Mouse (Mus musculus): Measurements from ENCODE around the gene Tmeff2. TPM values are rescaled to one million over a fixed set of nuclear protein-coding genes. Genes with fewer than 3 reads are reported as not detected.

Gene Tmeff2
- polyA plus RNA-seq, 1 experiment from 2014 or later: 11.6 TPM

GRCm38 (mm10) chr1:51075785-51076771 lies 175.6 kb downstream of the Tmeff2 start:
- Histone ChIP-seq H3K4me1 (0 out of 2 replicates have a peak, but pooled peaks cover 5% of the 10 kb centered on the region), H3K4me3 (replicated peaks) (no peak overlapping the region), H3K9me3 (replicated peaks) (no peaks in the 10 kb centered on the region), H3K36me3 (no peaks in the 10 kb centered on the region), H3K4me2 (replicated peaks) (no peak overlapping the region), H3K9ac (no peak overlapping the region), H3K27me3 (no peaks in the 10 kb centered on the region), H3K27ac (replicated peaks) (no peak overlapping the region)
- ATAC-seq (ENCODE audit: insufficient number of reproducible peaks, low FRiP score, low TSS enrichment, low read depth): no peak
- WGBS: 32% methylated on average over 15 of the region's 15 CpGs

- H3K27me3 ChIP-seq: no peaks in the 10 kb centered on the region
- H3K9me3 ChIP-seq (replicated peaks): no peaks in the 10 kb centered on the region
- H3K4me2 ChIP-seq (replicated peaks): no peak overlapping the region
- no peaks in the 10 kb centered on the region for H3K36me3 ChIP-seq
- no peak overlapping the region for H3K9ac ChIP-seq
- H3K4me1 ChIP-seq: no peaks in the 10 kb centered on the region
- H3K4me3 ChIP-seq (replicated peaks): no peak overlapping the region
- H3K27ac ChIP-seq (replicated peaks): no peak overlapping the region
- ATAC-seq (ENCODE audit: insufficient number of reproducible peaks, low FRiP score, low TSS enrichment, low read depth): no peak
- WGBS: 65% methylated on average over 2 of the region's 2 CpGs
Observed at GRCm38 (mm10) chr1:51088921-51089320, 188.5 kb downstream of the Tmeff2 start.

- Histone ChIP-seq H3K4me3 (replicated peaks) (no peak overlapping the region), H3K4me2 (replicated peaks) (no peak overlapping the region), H3K4me1 (no peaks in the 10 kb centered on the region), H3K9ac (no peak overlapping the region), H3K36me3 (no peaks in the 10 kb centered on the region), H3K9me3 (replicated peaks) (no peaks in the 10 kb centered on the region), H3K27ac (replicated peaks) (no peak overlapping the region), H3K27me3 (no peaks in the 10 kb centered on the region)
- no peak for ATAC-seq (ENCODE audit: insufficient number of reproducible peaks, low FRiP score, low TSS enrichment, low read depth)
- WGBS: 95% methylated on average over 3 of the region's 3 CpGs
Observed at GRCm38 (mm10) chr1:51089803-51090202, 189.4 kb downstream of the Tmeff2 start.

GRCm38 (mm10) chr1:51090212-51090761 lies 189.8 kb downstream of the Tmeff2 start:
- WGBS: 64% methylated on average over 4 of the region's 4 CpGs

GRCm38 (mm10) chr1:51094713-51095112 lies 194.3 kb downstream of the Tmeff2 start:
- Histone ChIP-seq H3K4me3 (replicated peaks) (no peak overlapping the region), H3K27me3 (no peaks in the 10 kb centered on the region), H3K27ac (replicated peaks) (no peak overlapping the region), H3K9me3 (replicated peaks) (no peaks in the 10 kb centered on the region), H3K4me1 (no peaks in the 10 kb centered on the region), H3K9ac (no peak overlapping the region), H3K4me2 (replicated peaks) (no peak overlapping the region), H3K36me3 (no peaks in the 10 kb centered on the region)
- 65% methylated on average over 2 of the region's 2 CpGs for WGBS
- ATAC-seq (ENCODE audit: insufficient number of reproducible peaks, low FRiP score, low TSS enrichment, low read depth): no peak

More at GRCm38 (mm10) chr1:51090212-51090761, 189.8 kb downstream of the Tmeff2 start:
- H3K9me3 ChIP-seq (replicated peaks): no peaks in the 10 kb centered on the region
- no peaks in the 10 kb centered on the region for H3K36me3 ChIP-seq
- H3K27me3 ChIP-seq: no peaks in the 10 kb centered on the region
- H3K4me3 ChIP-seq (replicated peaks): no peak overlapping the region
- no peak overlapping the region for H3K27ac ChIP-seq (replicated peaks)
- no peak for ATAC-seq (ENCODE audit: insufficient number of reproducible peaks, low FRiP score, low TSS enrichment, low read depth)
- H3K4me2 ChIP-seq (replicated peaks): no peak overlapping the region
- no peaks in the 10 kb centered on the region for H3K4me1 ChIP-seq
- H3K9ac ChIP-seq: no peak overlapping the region

DNA sequence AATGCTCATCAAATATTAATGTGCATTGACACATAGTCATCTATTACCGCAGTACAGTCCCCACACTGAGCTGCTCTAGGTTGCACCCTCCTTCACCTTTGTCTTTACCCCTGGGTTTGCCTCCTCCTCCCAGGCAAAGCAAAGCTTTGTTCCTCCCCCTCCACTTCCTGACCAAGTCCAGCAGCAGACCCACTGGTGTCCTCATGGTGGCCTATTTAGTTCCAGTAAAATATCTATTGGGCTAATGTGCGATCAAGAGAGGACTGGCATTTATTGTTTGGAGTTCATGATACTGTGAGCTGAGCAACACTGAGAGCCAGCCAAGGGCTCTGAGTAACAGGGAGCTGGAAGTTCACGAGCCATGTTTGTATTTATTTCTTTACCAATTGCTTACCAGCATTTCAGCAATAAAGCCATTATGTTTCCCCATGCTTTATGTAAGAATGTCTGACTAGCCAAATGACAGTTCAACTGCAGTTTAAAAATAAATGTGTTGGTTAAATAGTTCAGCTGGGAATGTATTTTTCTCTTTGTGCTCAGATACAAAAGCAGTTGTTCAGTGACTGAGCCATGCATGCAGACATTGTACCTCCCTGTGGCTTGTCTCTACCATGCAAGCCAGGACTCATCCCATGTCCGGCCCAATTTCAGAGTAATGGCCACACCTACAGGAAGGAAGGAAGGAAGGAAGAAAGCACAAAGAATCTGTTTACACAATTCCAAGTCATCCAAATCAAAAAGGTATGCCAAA lies 196.6 kb downstream of the Tmeff2 start:
- Histone ChIP-seq H3K4me2 (replicated peaks) (no peak overlapping the region), H3K36me3 (no peaks in the 10 kb centered on the region), H3K4me3 (replicated peaks) (no peak overlapping the region), H3K4me1 (no peaks in the 10 kb centered on the region), H3K27me3 (no peaks in the 10 kb centered on the region), H3K9ac (no peak overlapping the region), H3K27ac (replicated peaks) (no peak overlapping the region), H3K9me3 (replicated peaks) (no peaks in the 10 kb centered on the region)
- no peak for ATAC-seq (ENCODE audit: insufficient number of reproducible peaks, low FRiP score, low TSS enrichment, low read depth)
- 69% methylated on average over 4 of the region's 4 CpGs for WGBS

- WGBS: 65% methylated on average over 2 of the region's 2 CpGs
- no peak for ATAC-seq (ENCODE audit: insufficient number of reproducible peaks, low FRiP score, low TSS enrichment, low read depth)
- H3K27ac ChIP-seq (replicated peaks): no peak overlapping the region
Observed at GRCm38 (mm10) chr1:51101034-51101590, 200.7 kb downstream of the Tmeff2 start.

GRCm38 (mm10) chr1:51104698-51105097 lies 204.3 kb downstream of the Tmeff2 start:
- no peak for ATAC-seq (ENCODE audit: insufficient number of reproducible peaks, low FRiP score, low TSS enrichment, low read depth)
- Histone ChIP-seq H3K9me3 (replicated peaks) (no peaks in the 10 kb centered on the region), H3K4me3 (replicated peaks) (no peak overlapping the region), H3K4me1 (no peaks in the 10 kb centered on the region), H3K9ac (no peak overlapping the region), H3K4me2 (replicated peaks) (no peak overlapping the region), H3K36me3 (no peaks in the 10 kb centered on the region), H3K27me3 (no peaks in the 10 kb centered on the region), H3K27ac (replicated peaks) (no peak overlapping the region)
- 29% methylated on average over 2 of the region's 2 CpGs for WGBS

More at GRCm38 (mm10) chr1:51101034-51101590, 200.7 kb downstream of the Tmeff2 start:
- Histone ChIP-seq H3K4me2 (replicated peaks) (no peak overlapping the region), H3K36me3 (no peaks in the 10 kb centered on the region), H3K9ac (no peak overlapping the region), H3K4me1 (no peaks in the 10 kb centered on the region), H3K9me3 (replicated peaks) (no peaks in the 10 kb centered on the region), H3K4me3 (replicated peaks) (no peak overlapping the region), H3K27me3 (no peaks in the 10 kb centered on the region)

DNA sequence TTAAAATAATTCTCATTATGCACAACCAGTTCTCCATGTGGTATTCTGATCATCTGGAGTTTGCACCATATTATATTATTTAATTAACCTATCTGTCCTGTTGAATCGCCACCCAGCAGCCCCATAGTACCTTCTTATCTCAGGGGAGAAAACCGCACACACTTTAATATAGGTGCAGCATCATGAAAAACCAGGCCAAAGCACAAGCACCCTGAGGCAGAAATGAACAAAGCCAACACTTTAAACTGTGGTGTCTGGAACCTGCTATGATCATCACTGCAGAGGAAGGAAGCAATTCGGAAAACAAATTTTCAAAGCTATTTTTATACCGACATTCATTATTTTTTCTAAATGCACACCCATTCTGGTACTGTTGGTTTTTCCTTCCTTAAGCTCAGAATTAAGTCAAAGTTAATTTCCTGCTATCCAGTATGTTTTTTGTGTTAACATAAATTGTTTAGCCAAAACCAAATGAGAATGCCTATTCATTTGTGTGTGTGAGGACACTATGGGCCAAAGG lies 206.0 kb downstream of the Tmeff2 start:
- H3K4me1 ChIP-seq: no peaks in the 10 kb centered on the region
- no peak overlapping the region for H3K9ac ChIP-seq
- H3K9me3 ChIP-seq (replicated peaks): no peaks in the 10 kb centered on the region
- no peak overlapping the region for H3K4me2 ChIP-seq (replicated peaks)
- no peaks in the 10 kb centered on the region for H3K27me3 ChIP-seq
- 54% methylated on average over 4 of the region's 4 CpGs for WGBS
- H3K27ac ChIP-seq (replicated peaks): no peak overlapping the region
- H3K4me3 ChIP-seq (replicated peaks): no peak overlapping the region
- no peaks in the 10 kb centered on the region for H3K36me3 ChIP-seq
- no peak for ATAC-seq (ENCODE audit: insufficient number of reproducible peaks, low FRiP score, low TSS enrichment, low read depth)

DNA sequence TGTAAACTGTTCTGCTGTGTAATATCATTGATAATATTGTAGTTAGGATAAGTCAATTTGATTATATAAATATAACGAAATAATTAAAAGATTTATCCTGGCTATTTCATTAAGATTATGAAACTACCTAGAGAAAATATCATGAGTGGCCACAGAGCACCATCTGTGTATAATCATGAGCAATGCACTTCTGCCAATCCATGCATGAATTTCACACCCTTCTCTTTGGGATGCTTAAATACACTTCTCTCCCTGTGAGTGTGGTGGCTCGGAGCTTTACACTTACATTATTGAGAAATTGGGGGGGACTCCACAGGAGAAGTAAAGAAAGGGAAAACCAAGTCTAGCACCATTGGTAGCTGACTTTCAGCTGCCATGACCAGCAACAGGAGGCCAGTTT lies 206.9 kb downstream of the Tmeff2 start:
- H3K36me3 ChIP-seq: no peaks in the 10 kb centered on the region
- H3K27ac ChIP-seq (replicated peaks): no peak overlapping the region
- ATAC-seq (ENCODE audit: insufficient number of reproducible peaks, low FRiP score, low TSS enrichment, low read depth): no peak
- WGBS: 50% methylated on average over 2 of the region's 2 CpGs
- no peak overlapping the region for H3K4me3 ChIP-seq (replicated peaks)
- H3K9ac ChIP-seq: no peak overlapping the region
- H3K4me2 ChIP-seq (replicated peaks): no peak overlapping the region
- no peaks in the 10 kb centered on the region for H3K27me3 ChIP-seq
- H3K4me1 ChIP-seq: no peaks in the 10 kb centered on the region
- H3K9me3 ChIP-seq (replicated peaks): no peaks in the 10 kb centered on the region

GRCm38 (mm10) chr1:51114721-51115120 lies 214.3 kb downstream of the Tmeff2 start:
- no peak for ATAC-seq (ENCODE audit: insufficient number of reproducible peaks, low FRiP score, low TSS enrichment, low read depth)

More at GRCm38 (mm10) chr1:51114721-51115120, 214.3 kb downstream of the Tmeff2 start:
- WGBS: 74% methylated on average over 5 of the region's 5 CpGs
- H3K9me3 ChIP-seq (replicated peaks): no peaks in the 10 kb centered on the region
- no peaks in the 10 kb centered on the region for H3K4me1 ChIP-seq
- H3K9ac ChIP-seq: no peak overlapping the region
- no peak overlapping the region for H3K4me2 ChIP-seq (replicated peaks)
- H3K27me3 ChIP-seq: no peaks in the 10 kb centered on the region
- H3K36me3 ChIP-seq: no peaks in the 10 kb centered on the region
- H3K4me3 ChIP-seq (replicated peaks): no peak overlapping the region
- no peak overlapping the region for H3K27ac ChIP-seq (replicated peaks)
